Mouse (Mus musculus) stomach, postnatal 0 days (tissue): ENCODE results near the gene Atcay.

ENCODE experiments used
- CTCF ChIP-seq: IDR thresholded peaks from 2 replicates; pipeline ENCODE4 v1.5.1; 2016; ENCODE audit warnings: antibody characterized with exemption, low read depth, mild to moderate bottlenecking, moderate library complexity
- EP300 ChIP-seq: optimal IDR thresholded peaks from 2 replicates; pipeline ENCODE3; 2016; ENCODE audit warnings: antibody characterized with exemption

DNA sequence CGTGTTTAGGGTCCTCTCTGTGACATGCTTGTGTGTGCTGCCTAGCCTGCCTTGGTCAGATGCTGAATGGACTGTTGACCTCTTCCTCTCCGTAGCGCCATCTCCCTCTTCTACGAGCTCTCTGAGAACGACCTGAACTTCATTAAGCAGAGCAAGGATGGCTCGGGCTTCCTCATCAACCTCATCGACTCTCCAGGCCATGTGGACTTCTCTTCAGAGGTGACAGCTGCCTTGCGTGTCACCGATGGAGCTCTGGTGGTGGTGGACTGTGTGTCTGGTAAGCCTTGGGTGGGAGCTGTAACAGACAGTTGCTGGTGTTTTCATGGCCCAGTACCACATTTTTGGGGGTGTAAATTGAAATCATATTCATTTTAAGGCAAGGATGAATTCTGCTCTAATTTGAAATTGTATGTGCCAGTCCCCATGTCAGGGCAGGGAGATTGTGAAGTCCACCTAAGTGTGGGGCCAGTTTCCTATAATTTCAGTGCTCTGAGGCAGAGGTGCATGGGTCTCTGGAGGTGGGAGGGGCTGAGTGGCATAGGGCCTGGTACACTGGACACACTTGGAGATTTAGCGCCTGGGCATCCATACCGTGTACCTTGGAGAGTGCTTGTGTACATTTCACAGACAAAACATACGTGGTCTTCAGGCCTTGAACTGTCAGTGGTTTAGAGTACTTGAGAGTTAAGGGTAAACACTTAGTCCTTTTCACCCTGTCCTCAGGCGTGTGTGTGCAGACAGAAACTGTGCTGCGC, 52.5 kb downstream of the Atcay start:
- no peak for TF ChIP-seq CTCF
- no peak for TF ChIP-seq EP300
